Mouse (Mus musculus) cerebellum, adult 2 months (tissue): ENCODE measurements around the gene Rnf207.

ENCODE experiments used
- CTCF ChIP-seq: fragments of 200-500 bp; IDR thresholded peaks from 2 replicates; pipeline ENCODE4 v1.5.1; 2011; ENCODE audit warnings: low read depth, mild to moderate bottlenecking, control low read depth, low read length, moderate library complexity, borderline replicate concordance; ENCODE audit not compliant: insufficient read depth
- POLR2A ChIP-seq: fragments of 200-500 bp; IDR thresholded peaks from 2 replicates; pipeline ENCODE4 v1.6.1; 2011; ENCODE audit warnings: low read length, control low read depth, borderline replicate concordance; ENCODE audit not compliant: insufficient read depth

- TF ChIP-seq POLR2A: no peak
- no peak for TF ChIP-seq CTCF
Measured at GRCm38 (mm10) chr4:152326543-152326942, 7.8 kb upstream of the Rnf207 start.
